Mouse (Mus musculus): ENCODE results near the gene 3110009E18Rik.

The 3110009E18Rik gene

DNA sequence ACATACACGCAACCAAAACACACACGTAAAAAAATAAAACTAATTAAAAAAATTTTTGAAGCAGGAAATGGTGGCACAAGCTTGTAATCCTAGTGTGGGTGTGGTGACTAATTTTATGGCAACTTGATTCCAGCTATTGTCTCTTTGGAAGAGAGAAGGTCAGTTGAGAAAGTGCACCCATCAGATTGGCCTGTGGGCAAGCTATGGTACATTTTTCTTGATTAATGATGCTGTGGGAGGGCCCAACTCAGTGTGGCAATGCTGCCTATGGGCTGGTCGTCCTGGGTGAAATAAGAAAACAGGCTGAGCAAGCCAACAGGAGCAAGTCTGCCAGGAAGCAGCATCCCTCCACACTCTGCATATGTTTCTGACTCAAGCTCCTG lies 19.8 kb upstream of the 3110009E18Rik start:
- no peak for DNase-seq (ENCODE audit: low read depth, low spot score)

DNA sequence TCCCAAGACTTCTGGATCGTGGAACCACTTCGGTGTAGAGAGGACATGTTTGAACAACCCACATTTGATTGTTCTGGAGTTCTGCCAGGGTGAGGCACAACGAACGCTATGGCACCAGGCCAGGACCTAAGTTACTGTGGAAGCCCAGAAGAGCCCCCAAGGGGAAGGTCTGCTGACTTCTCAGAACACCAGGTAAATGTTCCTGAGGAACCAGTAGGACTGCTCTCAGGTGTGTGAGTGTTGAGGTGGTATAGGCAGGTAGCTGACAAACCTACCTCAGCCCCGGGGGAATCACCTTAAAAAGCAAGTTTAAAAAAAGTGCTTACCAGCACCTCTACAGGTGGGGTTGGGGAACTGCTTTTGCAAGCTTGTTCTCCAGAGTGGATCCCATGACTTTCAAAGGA lies 15.4 kb upstream of the 3110009E18Rik start:
- no peak for DNase-seq (ENCODE audit: low read depth, low spot score)

DNA sequence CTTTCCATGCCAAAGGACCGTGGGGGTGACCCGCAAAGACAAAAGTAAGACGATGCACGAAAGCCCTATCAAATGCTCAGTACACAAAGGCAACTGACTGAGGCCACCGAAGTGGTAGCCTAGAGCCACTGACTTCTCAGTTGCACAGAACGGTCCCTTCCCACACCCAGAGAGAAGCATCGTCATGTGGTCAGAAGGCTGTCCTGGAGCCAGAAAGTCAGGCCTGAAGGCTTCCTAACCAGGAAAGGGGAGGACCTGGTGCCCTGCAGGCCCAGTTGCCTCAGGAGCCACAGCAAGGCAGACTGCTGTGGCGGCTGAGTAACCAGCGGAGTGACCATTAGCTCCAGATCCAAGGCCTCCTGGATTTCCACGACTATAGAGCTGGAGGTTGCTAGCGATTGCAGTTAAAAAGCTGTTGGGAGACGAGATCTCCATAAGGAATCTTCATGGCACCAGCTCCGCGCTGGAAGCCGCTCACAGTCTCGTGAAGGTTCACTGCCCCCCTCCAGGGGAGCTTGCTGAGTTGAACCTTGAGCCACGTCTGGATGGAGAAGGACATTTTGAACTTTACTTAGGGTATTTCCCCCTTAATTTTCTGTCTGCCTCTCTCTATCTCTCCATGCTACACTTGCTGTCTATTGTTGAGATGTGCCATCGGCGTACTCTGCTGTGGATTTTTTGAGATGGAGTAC lies 11.1 kb upstream of the 3110009E18Rik start:
- DNase-seq (ENCODE audit: low read depth, low spot score): no peak

DNA sequence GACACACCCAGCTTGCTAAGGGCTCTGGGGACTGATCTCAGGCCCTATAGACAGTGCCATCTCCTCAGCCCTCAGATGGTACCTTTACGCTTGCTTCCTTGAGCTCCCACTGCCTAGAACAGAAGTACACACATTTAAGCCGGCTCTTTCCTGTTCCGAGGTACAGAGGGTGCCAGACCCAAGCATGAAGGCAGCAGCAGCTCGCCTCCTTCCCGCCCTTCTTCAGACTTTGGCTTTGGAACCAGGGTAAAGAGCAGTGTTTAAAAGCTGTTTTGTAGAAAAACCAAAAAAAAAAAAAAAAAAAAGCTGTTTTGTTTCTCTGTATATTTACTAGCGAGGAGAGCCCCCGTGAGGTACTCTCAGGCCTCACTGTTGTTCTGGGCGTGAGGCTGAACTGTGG lies 9.2 kb upstream of the 3110009E18Rik start:
- no peak for DNase-seq (ENCODE audit: low read depth, low spot score)

DNA sequence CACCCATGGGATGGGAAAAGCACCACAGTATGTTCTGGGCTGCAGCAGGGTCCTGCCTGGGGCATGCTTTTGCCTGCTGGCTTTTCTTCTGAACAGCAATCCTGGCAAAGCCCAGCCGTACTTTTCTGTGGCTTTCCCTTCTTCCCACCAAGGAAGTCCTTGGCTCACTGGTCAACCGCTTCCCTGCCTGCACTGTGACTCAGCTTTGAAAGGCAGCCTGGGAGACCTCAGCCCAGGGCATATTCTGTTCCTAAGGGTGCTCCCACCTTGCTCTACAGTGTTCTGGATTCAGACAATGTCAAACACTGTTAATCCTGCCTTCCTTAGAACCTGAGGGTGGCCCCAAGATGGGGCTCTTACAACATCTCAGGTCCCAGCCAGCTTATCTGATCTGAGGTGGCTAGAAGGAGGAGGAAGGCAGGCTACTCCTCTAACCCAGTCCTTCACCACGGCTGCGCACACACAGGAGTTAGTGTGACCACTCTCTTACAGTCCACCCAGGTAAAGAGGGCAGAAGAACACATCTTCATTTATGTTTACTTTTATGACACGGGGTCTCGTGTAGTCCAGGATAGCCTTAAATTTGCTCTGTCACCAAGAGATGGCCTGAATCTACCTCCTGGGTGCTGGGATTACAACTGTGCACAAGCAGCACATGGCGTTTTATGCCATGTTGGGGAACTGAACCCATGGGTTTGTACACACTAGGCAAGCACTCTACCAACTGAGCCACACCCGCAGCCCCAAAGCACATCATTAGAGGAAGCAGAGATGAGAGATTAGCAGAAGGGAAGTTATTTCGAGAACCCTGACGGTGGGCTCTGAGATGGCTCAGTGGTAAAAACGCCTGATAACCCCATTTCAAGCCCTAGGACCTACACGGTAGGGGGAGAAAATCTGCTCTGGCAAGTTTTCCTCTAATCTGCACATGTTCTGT lies 8.5 kb upstream of the 3110009E18Rik start:
- DNase-seq (ENCODE audit: low read depth, low spot score): no peak

DNA sequence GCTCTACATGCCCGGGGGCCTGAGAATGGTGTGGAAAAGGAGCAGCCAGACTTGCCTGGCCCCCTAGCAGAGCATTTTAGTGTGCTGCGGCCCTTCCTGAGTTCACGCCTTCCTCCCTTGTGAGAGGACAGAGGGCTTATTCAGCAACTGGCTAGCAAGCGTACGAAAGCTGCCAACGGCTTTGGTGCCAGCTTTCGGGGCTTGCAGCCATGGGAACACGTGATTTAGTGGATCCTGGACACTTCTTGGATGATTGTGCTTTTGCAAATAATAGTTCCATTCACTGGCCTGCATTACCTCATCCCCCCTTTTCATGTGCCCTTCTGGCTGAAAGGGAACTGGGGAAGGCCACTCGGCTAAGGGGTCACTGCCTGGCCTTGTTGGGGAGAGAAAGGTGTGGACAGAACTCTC lies 5.3 kb upstream of the 3110009E18Rik start:
- DNase-seq (ENCODE audit: low read depth, low spot score): no peak

DNA sequence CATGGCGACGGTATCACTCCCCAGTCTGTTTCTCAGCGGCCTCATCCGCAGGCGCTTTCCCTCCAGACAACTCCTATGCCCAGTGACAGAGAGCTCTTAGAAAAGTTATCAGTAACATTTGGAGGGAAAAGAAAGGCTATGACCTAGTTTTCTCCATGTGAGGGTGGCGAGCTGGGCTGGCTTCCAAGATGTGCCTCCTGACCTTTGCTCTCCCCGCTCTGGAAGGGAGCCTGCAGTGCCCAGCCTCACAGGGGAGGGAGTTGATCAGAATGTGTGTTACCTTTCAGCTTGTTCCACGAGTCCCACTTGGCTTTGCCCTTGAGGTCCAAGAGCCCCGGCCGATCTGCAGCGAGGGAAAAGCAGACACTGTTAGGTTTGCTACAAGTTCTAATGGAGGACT lies 4.9 kb upstream of the 3110009E18Rik start:
- DNase-seq (ENCODE audit: low read depth, low spot score): no peak

DNA sequence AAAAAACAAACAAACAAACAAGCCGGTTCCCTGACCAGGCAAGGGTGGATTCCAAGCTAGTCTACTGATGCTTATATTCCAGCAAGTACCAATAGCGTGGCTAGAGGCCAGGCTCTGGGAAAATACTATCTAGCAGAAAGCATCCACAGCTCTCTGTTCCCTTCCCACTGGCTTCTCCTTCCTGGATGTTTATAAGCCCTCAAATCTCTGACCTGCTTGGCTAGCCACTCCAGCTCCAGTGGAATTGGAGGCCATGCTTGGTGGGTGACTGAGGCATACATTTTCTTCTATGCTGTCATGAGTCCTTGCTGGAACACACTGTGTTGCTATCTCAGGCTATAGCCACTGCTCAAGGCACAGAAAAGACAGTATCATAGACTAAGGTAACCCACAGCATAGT lies 2.1 kb upstream of the 3110009E18Rik start:
- no peak for DNase-seq (ENCODE audit: low read depth, low spot score)

DNA sequence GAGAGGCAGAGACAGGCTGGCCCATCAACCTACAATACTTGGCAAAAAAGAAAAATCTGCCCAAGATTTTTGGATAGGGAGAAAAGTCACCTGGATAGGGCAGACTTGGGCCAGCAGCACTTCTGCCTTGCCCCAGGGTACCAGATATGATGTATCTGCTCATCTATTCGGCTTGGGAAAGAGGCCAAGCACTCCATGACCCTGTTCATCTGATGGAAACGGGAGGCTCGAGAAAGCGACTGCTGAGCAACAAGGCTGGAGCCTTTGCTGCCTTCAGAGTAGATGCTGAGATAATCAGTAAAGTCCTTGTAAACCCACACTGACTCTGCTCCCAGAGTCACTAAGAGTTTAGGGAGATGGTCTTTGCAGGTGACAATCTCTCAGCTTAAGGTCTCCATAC lies 1.6 kb upstream of the 3110009E18Rik start:
- DNase-seq (ENCODE audit: low read depth, low spot score): no peak

DNA sequence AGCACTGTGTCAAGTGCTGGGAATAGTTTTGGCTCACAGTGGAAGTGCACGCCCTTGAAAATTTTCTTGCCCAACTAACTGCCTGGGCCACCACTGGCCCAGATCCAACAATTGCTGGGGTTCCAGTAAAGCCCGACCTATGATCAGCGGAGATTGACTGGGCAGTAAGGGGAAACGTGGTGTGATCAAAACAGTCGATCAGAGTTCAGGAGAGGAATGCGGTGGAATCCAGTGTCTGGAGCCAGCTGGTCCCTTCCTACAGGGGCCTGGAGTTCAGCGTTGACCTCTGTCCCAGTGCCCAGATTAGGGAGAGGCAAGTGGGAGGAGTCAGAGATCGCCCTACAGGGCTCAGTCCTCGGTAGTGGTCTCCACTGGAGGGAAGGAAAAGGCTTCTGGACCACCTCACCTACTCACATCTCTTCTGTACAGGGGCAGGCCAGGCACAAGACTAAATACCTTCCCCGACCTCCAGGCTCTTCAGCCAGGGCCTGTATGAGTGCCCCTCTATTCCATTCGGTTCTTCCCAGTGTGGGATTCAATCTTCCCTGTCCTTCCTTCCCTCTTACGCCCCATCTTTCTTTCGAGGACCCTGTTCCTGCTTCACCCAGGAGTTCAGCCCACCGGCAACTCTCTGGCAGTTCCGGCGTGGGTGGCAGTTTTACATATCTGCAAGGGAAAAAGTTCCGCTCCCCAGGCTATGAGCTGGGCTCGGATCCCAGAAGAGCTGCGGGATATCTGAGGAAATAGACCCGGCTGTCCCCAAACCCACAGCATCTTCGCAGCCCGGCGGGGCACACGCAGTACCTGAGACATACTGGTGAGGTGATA lies 632 bp upstream of the 3110009E18Rik start:
- DNase-seq (ENCODE audit: low read depth, low spot score): no peak

DNA sequence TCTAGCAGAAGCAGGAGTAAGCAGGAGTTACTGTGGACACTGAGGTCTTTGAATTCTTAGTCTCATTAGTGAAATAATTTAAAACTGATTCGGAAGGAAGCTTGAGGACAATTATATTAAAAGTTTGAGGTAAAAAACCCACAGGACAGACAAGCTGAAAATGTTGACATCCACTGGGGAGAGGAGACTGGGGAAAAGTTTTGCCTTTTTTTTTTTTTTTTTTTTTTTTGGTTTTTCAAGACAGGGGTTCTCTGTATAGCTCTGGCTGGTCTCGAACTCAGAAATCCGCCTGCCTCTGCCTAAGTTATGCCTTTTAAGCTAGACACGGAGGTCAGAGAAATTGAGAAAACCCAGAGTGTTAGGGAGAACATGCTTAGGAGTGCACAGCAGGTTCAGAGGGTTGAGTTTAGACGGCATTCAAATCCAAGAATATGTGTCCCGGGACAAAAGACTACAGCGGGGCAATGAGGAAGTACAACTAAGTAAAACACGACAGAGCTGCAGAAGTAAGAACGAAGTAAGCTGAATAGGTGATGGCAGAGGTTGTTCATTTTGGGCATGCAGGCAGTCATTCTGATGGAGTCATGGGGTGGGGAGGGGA lies 1.0 kb downstream of the 3110009E18Rik start:
- DNase-seq (ENCODE audit: low read depth, low spot score): no peak

DNA sequence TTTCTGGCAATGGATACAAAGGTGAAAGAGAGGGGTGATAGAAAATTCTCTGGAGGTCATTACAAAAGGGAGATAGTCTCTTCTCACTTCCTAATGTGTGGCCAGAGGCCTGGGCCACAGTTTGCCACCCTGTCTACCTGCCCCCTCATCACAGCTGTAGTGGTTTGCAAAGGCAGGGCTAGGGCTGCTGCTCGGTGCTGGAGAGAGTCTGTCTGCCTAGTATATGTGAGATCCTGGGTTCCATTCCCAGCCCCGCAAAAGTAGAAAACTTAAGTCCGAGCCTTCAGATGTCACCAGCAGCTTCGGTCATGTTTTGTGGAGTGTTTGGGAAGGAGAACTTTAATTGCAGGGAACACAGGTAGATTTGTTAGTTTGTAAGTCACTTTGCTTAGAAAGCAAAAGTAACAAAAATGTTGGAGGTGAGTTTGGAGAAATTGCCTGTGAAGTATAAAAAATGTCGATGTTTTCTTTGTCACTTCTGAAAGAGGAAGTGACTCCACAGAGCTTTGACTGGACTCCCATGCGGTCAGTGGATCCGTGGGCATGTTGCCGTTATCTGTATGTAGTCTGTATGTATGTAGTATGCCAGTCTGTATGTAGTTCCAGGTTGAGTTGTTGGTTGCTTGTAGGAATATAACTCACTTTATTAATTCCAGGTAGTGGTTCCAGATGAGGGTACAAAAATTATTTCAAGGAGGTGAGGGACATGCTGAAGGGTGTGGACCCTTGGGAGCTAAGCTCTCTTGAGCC lies 1.8 kb downstream of the 3110009E18Rik start:
- DNase-seq (ENCODE audit: low read depth, low spot score): no peak

DNA sequence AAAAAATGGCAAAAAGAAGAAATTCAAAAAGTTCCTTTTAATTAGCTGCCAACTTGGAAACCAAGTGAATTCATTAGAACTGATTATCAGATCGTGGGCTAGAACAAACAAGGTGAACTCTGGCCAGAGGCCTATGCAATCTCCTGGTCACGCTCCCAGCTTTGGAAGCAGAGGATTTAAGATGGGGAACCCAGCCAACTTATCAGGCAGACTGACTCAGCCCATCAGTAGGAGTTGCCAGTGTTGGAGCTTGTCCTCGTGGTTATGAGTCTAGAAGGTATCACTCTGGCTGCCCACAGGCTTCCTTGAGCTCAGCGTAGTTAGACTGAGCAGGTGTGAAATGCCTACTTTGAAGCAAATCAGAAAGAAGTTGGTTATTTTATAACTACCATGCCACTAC lies 3.9 kb downstream of the 3110009E18Rik start:
- DNase-seq (ENCODE audit: low read depth, low spot score): no peak

DNA sequence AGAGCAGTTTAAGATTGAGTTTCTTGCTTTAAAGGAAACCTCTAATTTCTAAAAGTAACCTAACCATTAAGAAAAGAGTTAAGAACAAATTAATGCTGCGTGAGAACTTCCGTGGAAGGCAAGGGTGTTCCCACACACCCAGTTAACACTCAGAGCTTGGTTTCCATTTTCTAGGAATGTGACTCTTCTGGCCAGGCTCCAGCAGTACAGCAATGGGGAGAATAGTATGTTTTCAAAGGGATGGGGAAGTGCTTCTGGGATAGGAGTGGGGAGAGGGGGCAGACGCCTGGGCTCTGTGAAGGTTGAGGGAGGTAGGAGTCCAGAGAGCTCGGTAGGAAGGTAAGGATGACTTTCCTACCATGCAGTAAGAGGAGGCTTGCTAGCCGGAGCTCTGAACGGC lies 4.5 kb downstream of the 3110009E18Rik start:
- no peak for DNase-seq (ENCODE audit: low read depth, low spot score)

DNA sequence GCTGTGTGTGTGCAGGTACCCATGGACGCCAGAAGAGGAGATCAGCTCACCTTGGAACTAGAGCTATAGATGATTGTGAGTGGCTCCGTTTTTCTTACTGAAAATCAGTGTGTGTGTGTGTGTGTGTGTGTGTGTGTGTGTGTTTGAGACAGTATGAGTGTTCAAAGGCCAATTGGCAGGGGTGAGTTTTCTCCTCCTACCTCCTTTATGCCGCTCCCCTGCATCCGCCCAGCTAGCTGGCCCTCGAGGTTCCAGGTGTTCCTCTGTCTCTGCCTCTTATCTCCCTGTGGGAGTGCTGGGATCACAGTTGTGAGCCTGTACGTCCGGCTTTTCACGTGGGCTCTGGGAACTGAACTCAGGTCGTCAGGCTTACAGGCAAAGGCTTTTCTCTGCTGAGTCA lies 5.3 kb downstream of the 3110009E18Rik start:
- no peak for DNase-seq (ENCODE audit: low read depth, low spot score)

DNA sequence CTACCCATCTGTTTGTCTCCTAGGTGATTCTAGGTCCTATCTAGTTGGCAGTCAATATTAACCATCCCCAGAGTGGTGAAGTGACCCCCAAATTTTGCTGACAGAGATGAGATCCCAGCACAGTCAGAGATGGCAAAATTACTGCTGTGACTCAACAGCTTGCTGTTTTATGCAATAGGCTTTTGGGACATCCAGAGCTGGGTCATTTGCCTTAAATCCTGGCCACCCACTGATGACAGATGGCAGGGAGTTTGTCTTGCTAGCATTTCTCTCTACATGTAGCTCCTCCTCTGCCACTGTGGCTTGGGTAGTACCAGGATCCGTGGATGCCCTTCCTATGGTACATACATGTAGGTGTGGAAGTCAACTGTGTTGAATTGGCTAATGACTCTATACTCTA lies 11.4 kb downstream of the 3110009E18Rik start:
- DNase-seq (ENCODE audit: low read depth, low spot score): no peak

DNA sequence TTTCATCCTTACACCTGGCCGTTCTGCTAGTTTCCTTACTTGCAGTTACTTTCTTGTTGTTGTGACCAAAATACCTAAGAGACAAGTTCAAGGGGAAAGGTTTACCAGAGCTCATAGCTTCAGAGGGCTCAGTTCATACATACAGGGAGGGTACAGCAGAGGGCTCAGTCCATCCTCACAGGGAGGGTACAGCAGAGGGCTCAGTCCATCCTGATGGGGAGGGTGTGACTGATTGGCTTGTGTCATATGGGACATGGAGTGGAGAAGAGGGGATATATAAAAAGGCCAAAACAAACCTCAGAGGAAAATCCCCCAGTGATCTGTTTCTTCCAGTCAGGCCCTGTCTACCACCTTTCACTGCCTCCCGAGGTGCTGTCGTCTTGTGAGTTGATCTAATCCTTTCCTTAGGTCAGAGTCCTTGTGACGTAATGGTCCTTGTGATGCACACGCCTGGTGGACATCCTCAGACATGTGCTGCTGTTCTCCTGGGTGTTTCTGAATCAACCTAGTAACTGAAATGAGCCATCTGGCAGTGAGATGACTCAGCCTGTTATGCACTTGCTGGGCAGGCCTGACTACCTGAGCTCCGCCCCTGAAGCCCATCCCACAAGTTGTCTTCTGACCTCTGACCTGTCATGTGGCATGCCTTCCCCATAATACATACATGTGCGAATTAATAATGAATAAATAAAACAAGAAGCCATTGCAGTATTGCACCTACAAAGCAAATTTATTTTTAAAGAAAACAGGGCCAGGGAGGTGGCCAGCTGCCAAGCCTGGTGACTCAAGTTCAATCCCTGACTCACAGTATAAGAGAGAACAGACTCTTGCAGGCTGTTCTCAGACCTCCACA lies 15.2 kb downstream of the 3110009E18Rik start:
- DNase-seq (ENCODE audit: low read depth, low spot score): no peak

DNA sequence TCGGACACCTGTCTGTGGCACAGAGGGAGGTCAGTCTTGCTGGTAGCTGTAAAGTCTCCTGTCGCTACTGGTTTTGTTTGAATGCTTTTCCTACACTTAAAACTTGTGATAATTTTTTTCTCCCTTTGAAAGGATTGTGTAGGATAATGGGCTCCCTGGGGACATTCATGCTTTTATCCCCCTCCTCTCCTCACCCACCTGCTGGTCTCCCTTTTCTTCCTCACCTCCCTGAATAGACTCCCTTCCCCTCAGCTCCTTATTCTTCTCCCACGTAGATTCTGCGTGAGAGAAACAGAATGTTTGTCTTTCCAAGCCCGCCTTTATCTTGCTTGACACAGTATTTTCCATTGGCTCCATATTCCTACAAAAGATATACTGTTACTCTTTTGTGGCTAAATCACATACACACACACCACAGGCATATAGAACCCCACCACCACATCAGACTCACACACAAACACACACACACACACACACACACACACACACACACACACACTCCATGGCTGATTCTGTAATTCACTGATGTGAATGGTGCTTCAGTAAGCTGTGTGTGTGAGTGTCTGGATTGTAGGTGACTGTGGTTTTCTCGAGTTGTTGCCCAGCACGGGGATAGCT lies 18.0 kb downstream of the 3110009E18Rik start:
- no peak for DNase-seq (ENCODE audit: low read depth, low spot score)

DNA sequence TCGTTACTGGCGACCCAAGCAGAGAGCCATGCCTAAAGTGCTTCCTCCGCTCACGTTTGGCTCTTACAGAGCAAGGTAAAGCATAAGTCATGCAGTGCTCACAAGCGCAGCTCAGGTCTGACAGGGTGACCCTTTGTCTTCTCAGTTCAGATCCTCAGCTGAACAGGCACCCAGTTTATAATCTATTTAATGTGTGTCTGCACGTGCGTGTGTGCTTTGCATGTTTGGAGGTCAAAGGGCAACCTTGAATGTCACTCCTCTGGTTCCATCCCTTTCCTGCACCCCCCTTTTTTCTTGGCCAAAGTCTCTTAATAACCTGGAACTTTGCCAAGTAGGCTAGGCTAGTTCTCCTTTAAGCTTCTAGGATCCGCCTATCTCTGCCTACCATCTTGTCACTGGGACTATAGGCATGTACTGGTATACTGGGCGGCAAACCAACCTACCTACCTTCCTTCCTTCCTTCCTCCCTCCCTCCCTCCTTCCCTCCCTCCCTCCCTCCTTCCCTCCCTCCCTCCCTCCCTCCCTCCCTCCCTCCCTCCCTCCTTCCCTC lies 19.2 kb downstream of the 3110009E18Rik start:
- no peak for DNase-seq (ENCODE audit: low read depth, low spot score)

Measured in retina, postnatal 7 days (tissue).